Mouse (Mus musculus) erythroid progenitor cell, adult 5-6 weeks (primary cell): ENCODE data around the gene Ptpra. TPM values are rescaled to one million over a fixed set of nuclear protein-coding genes. Genes with fewer than 3 reads are reported as not detected.
A peak's percentile ranks its signal among the peaks of the same experiment; 100 is the strongest.
"Not testable (repeated sequence)": the region's sequence is repeated elsewhere in the genome, so short reads cannot be mapped to it uniquely, and the experiment has no call there.

Experiments used
- ATAC-seq: replicated peaks from 2 replicates; pipeline ENCODE4 v1.8.0; 2016; ENCODE audit warnings: moderate number of reproducible peaks, mild to moderate bottlenecking, moderate TSS enrichment, inconsistent platforms; ENCODE audit not compliant: poor library complexity, low FRiP score, severe bottlenecking
- total RNA-seq, 2 experiments: library from RNA; stranded (forward) in 1 of 2; stranded (reverse) in 1 of 2; fragments of 150-400 nt in 1 of 2; fragments of 186-747, 209-891 nt in 1 of 2; gene quantifications; 2 replicates each; pipeline versions ENCODE4 v1.2.3 to v1.2.4; 2015 to 2017; ENCODE audit warnings: low replicate concordance in 2 of 2

Gene Ptpra
- total RNA-seq, 2 experiments from 2014 or later: 84.7 to 153 TPM

GRCm38 (mm10) chr2:130536890-130537289 lies 86.8 kb downstream of the Ptpra start:
- no peak for ATAC-seq

- ATAC-seq: no peak
Observed at GRCm38 (mm10) chr2:130538876-130539546, 88.9 kb downstream of the Ptpra start.

GRCm38 (mm10) chr2:130540266-130540665 lies 90.2 kb downstream of the Ptpra start:
- ATAC-seq: no peak

- ATAC-seq: no peak
Observed at GRCm38 (mm10) chr2:130546957-130547356, 96.9 kb downstream of the Ptpra start.

GRCm38 (mm10) chr2:130554841-130555240 lies 104.8 kb downstream of the Ptpra start:
- ATAC-seq: no peak

GRCm38 (mm10) chr2:130556292-130556691 lies 106.2 kb downstream of the Ptpra start:
- no peak for ATAC-seq

- ATAC-seq: no peak
Observed at GRCm38 (mm10) chr2:130557462-130557861, 107.4 kb downstream of the Ptpra start.

- no peak for ATAC-seq
Observed at GRCm38 (mm10) chr2:130558015-130558414, 107.9 kb downstream of the Ptpra start.

- ATAC-seq: peak; percentile 93
Observed at GRCm38 (mm10) chr2:130563212-130564055, 113.4 kb downstream of the Ptpra start, which contains the start of gene Mrps26. Mrps26 (plus strand) TSS chr2:130563742.

- no peak for ATAC-seq
Observed at GRCm38 (mm10) chr2:130564063-130564462, 114.0 kb downstream of the Ptpra start.

- ATAC-seq: no peak
Observed at GRCm38 (mm10) chr2:130564983-130565382, 114.9 kb downstream of the Ptpra start.

GRCm38 (mm10) chr2:130568921-130569320 lies 118.8 kb downstream of the Ptpra start:
- no peak for ATAC-seq

- ATAC-seq: no peak
Observed at GRCm38 (mm10) chr2:130569926-130570325, 119.8 kb downstream of the Ptpra start.

- ATAC-seq: no peak
Observed at GRCm38 (mm10) chr2:130574960-130575359, 124.9 kb downstream of the Ptpra start.

GRCm38 (mm10) chr2:130575873-130576272 lies 125.8 kb downstream of the Ptpra start, which contains the start of gene Oxt:
Oxt (plus strand) TSS chr2:130576173.
- no peak for ATAC-seq

GRCm38 (mm10) chr2:130576564-130576963 lies 126.5 kb downstream of the Ptpra start:
- not testable (repeated sequence) for ATAC-seq

GRCm38 (mm10) chr2:130577021-130577420 lies 126.9 kb downstream of the Ptpra start:
- no peak for ATAC-seq

- ATAC-seq: no peak
Observed at GRCm38 (mm10) chr2:130577632-130578031, 127.6 kb downstream of the Ptpra start.

- no peak for ATAC-seq
Observed at GRCm38 (mm10) chr2:130578148-130578547, 128.1 kb downstream of the Ptpra start.

GRCm38 (mm10) chr2:130579791-130580190 lies 129.7 kb downstream of the Ptpra start:
- no peak for ATAC-seq

- ATAC-seq: no peak
Observed at GRCm38 (mm10) chr2:130581201-130581600, 131.1 kb downstream of the Ptpra start.
